Mouse (Mus musculus): Measurements from ENCODE around the gene Abcc2.
A peak's percentile ranks its signal among the peaks of the same experiment; 100 is the strongest.

Gene Abcc2

GRCm38 (mm10) chr19:43781980-43782379 is at the start of gene Abcc2:
TSS of gene Abcc2 (plus strand) at chr19:43782192.
- no peak for DNase-seq (ENCODE audit: low spot score)

- DNase-seq (ENCODE audit: low spot score) = no peak
Measured at GRCm38 (mm10) chr19:43738409-43738808, 43.6 kb upstream of the Abcc2 start.

- no peak for DNase-seq (ENCODE audit: low spot score)
Measured at GRCm38 (mm10) chr19:43743401-43743800, 38.6 kb upstream of the Abcc2 start.

- no peak for DNase-seq (ENCODE audit: low spot score)
Measured at GRCm38 (mm10) chr19:43745740-43746139, 36.3 kb upstream of the Abcc2 start.

GRCm38 (mm10) chr19:43747877-43748276 is 34.1 kb upstream of the Abcc2 start:
- no peak for DNase-seq (ENCODE audit: low spot score)

GRCm38 (mm10) chr19:43750008-43750407 is 32.0 kb upstream of the Abcc2 start:
- no peak for DNase-seq (ENCODE audit: low spot score)

- DNase-seq (ENCODE audit: low spot score) = peak; percentile 97
Measured at GRCm38 (mm10) chr19:43752489-43753225, 29.3 kb upstream of the Abcc2 start, which contains the start of the genes Cutc and Cox15. TSS of gene Cutc (plus strand) at chr19:43752996. TSS of gene Cox15 (minus strand) at chr19:43753000.

GRCm38 (mm10) chr19:43753226-43753835 is 28.7 kb upstream of the Abcc2 start:
- peak; percentile 92 for DNase-seq (ENCODE audit: low spot score)

- no peak for DNase-seq (ENCODE audit: low spot score)
Measured at GRCm38 (mm10) chr19:43754237-43754636, 27.8 kb upstream of the Abcc2 start.

- DNase-seq (ENCODE audit: low spot score) = no peak
Measured at GRCm38 (mm10) chr19:43754872-43755271, 27.1 kb upstream of the Abcc2 start.

GRCm38 (mm10) chr19:43760504-43760903 is 21.5 kb upstream of the Abcc2 start:
- peak; percentile 76 for DNase-seq (ENCODE audit: low spot score)

GRCm38 (mm10) chr19:43761543-43762256 is 20.3 kb upstream of the Abcc2 start:
- no peak for DNase-seq (ENCODE audit: low spot score)

- DNase-seq (ENCODE audit: low spot score) = no peak
Measured at GRCm38 (mm10) chr19:43762410-43762809, 19.6 kb upstream of the Abcc2 start.

- no peak for DNase-seq (ENCODE audit: low spot score)
Measured at GRCm38 (mm10) chr19:43766451-43766850, 15.5 kb upstream of the Abcc2 start.

GRCm38 (mm10) chr19:43767549-43768322 is 14.3 kb upstream of the Abcc2 start:
- no peak for DNase-seq (ENCODE audit: low spot score)

- no peak for DNase-seq (ENCODE audit: low spot score)
Measured at GRCm38 (mm10) chr19:43769366-43769960, 12.5 kb upstream of the Abcc2 start.

GRCm38 (mm10) chr19:43770584-43770983 is 11.4 kb upstream of the Abcc2 start:
- no peak for DNase-seq (ENCODE audit: low spot score)

- DNase-seq (ENCODE audit: low spot score) = no peak
Measured at GRCm38 (mm10) chr19:43771499-43771969, 10.5 kb upstream of the Abcc2 start.

GRCm38 (mm10) chr19:43772311-43772710 is 9.7 kb upstream of the Abcc2 start:
- no peak for DNase-seq (ENCODE audit: low spot score)

- no peak for DNase-seq (ENCODE audit: low spot score)
Measured at GRCm38 (mm10) chr19:43775433-43775832, 6.6 kb upstream of the Abcc2 start.

GRCm38 (mm10) chr19:43776561-43776960 is 5.4 kb upstream of the Abcc2 start:
- no peak for DNase-seq (ENCODE audit: low spot score)

GRCm38 (mm10) chr19:43777308-43777707 is 4.7 kb upstream of the Abcc2 start:
- no peak for DNase-seq (ENCODE audit: low spot score)
